In genomic region chr5:147077305-147078034, GRCm38 (mm10) we compare ENCODE assay signal across 8 mouse cellular contexts. TPM values are rescaled to one million over a fixed set of nuclear protein-coding genes. Genes with fewer than 3 reads are reported as not detected.
DNase-seq lines count a peak whose midpoint lies in the region; ATAC-seq and TF ChIP-seq lines count a peak whose summit lies in the region.

No protein-coding gene starts in this region.

- ATAC-seq in forebrain, postnatal 0 days = peak; percentile 54
- ATAC-seq in neural tube, embryonic 15.5 days (ENCODE audit: low FRiP score) = peak; percentile 81

- peaks cover 74% of the 10 kb centered on the region for H3K79me2 ChIP-seq in MEL (ENCODE audit: control insufficient read depth, insufficient read depth, low read length, poor library complexity)

- TF ChIP-seq POLR2A in MEL (IDR thresholded peaks at IDR 0.05; ENCODE audit: control insufficient read depth in 1 of 2, insufficient read depth in 1 of 2, low read depth in 1 of 2, low read length in 2 of 2, poor library complexity in 1 of 2) = peak; percentile 43 to 93; a peak in 2 of 4 replicates
- peak; percentile 48; the same call in 1 of the 2 replicates for TF ChIP-seq POLR2A in cerebellum, adult 2 months (IDR thresholded peaks at IDR 0.05; ENCODE audit: borderline replicate concordance, insufficient read depth, low read length)
- TF ChIP-seq POLR2A in lung, adult 2 months (IDR thresholded peaks at IDR 0.05; ENCODE audit: borderline replicate concordance, extremely low read depth, low read depth, low read length) = peak; percentile 60; the same call in 1 of the 2 replicates

- under 1% methylated on average over 57 of the region's 57 CpGs for WGBS in cerebellum, adult 2 months
- 0% methylated on average over 50 of the region's 57 CpGs for WGBS in forebrain, postnatal 0 days
- under 1% methylated on average over 57 of the region's 57 CpGs for WGBS in lung, adult 2 months
- under 1% methylated on average over 53 of the region's 57 CpGs for WGBS in neural tube, embryonic 15.5 days

- peak; percentile 94 for DNase-seq in MEL (ENCODE audit: low read depth, low spot score)
- DNase-seq in cerebellum, adult 2 months = peak; percentile 94
- peak; percentile 88 for DNase-seq in forebrain, postnatal 0 days
- peak; percentile 93 for DNase-seq in heart, postnatal 4 days
- DNase-seq in layer of hippocampus, adult 2 months (ENCODE audit: low spot score in 2 of 2) = peak; percentile 85 to 90
- DNase-seq in lung, adult 2 months = peak; percentile 91
- DNase-seq in testis, postnatal 10 days (ENCODE audit: low spot score) = peak; percentile 98

- peaks cover 8 to 22% of the 10 kb centered on the region in 2 experiments; a peak in 3 of 4 replicates for H3K4me1 ChIP-seq in MEL (ENCODE audit: control insufficient read depth in 1 of 2, insufficient read depth in 2 of 2, low read length in 2 of 2)
- peaks cover 12% of the 10 kb centered on the region; the same call in 1 of the 2 replicates for H3K4me1 ChIP-seq in cerebellum, adult 2 months (ENCODE audit: control insufficient read depth, insufficient read depth, low read length)
- H3K4me1 ChIP-seq in forebrain, postnatal 0 days (ENCODE audit: insufficient read depth) = peaks cover 7% of the 10 kb centered on the region; the same call in 1 of the 2 replicates
- peaks cover 22% of the 10 kb centered on the region for H3K4me1 ChIP-seq in lung, adult 2 months (ENCODE audit: control insufficient read depth, insufficient read depth, low read length)
- H3K4me1 ChIP-seq in neural tube, embryonic 15.5 days = peaks cover 27% of the 10 kb centered on the region

- TF ChIP-seq RAD21 in MEL (IDR thresholded peaks at IDR 0.05; ENCODE audit: low read depth, low read length) = no peak

- H3K4me2 ChIP-seq in forebrain, postnatal 0 days (ENCODE audit: low read depth) = peak overlapping the region; percentile 80
- H3K4me2 ChIP-seq in neural tube, embryonic 15.5 days = peak overlapping the region; percentile 97

- peak overlapping the region; percentile 93 for H3K9ac ChIP-seq in MEL (ENCODE audit: control insufficient read depth, low read depth, low read length, poor library complexity, severe bottlenecking)
- H3K9ac ChIP-seq in forebrain, postnatal 0 days = peak overlapping the region; percentile 65
- peak overlapping the region; percentile 79 for H3K9ac ChIP-seq in neural tube, embryonic 15.5 days (replicated peaks)

- peak overlapping the region; percentile 94 to 98 for H3K4me3 ChIP-seq in MEL (ENCODE audit: control insufficient read depth in 1 of 2, insufficient read depth in 1 of 2, low read depth in 2 of 2, low read length in 2 of 2)
- H3K4me3 ChIP-seq in cerebellum, adult 2 months (replicated peaks; ENCODE audit: insufficient read depth, low read depth, low read length) = peak overlapping the region; percentile 61
- H3K4me3 ChIP-seq in forebrain, postnatal 0 days (ENCODE audit: low read depth, low read length) = peak overlapping the region; percentile 76
- peak overlapping the region; percentile 82 for H3K4me3 ChIP-seq in layer of hippocampus, adult 2 months
- peak overlapping the region; percentile 81 for H3K4me3 ChIP-seq in lung, adult 2 months (replicated peaks; ENCODE audit: extremely low read depth, low read depth, low read length)
- peak overlapping the region; percentile 58 for H3K4me3 ChIP-seq in neural tube, embryonic 15.5 days (replicated peaks)

- no peak for TF ChIP-seq EP300 in MEL (IDR thresholded peaks at IDR 0.05; ENCODE audit: low read depth in 1 of 2, low read length in 2 of 2)

- H3K27me3 ChIP-seq in MEL (ENCODE audit: control insufficient read depth in 1 of 2, insufficient read depth in 2 of 2, low read length in 2 of 2) = no peaks in the 10 kb centered on the region
- no peaks in the 10 kb centered on the region for H3K27me3 ChIP-seq in cerebellum, adult 2 months (ENCODE audit: control insufficient read depth, insufficient read depth, low read length)
- no peaks in the 10 kb centered on the region for H3K27me3 ChIP-seq in forebrain, postnatal 0 days (ENCODE audit: insufficient read depth, low read length)
- no peaks in the 10 kb centered on the region; the same call in 1 of the 2 replicates for H3K27me3 ChIP-seq in neural tube, embryonic 15.5 days (replicated peaks)

- TF ChIP-seq CTCF in MEL (IDR thresholded peaks at IDR 0.05 in 2 of 3, conservative IDR thresholded peaks at IDR 0.05 in 1 of 3; ENCODE audit: control insufficient read depth in 1 of 3, insufficient read depth in 1 of 3, low read depth in 2 of 3, low read length in 3 of 3, poor library complexity in 1 of 3, severe bottlenecking in 1 of 3) = no peak
- TF ChIP-seq CTCF in cerebellum, adult 2 months (IDR thresholded peaks at IDR 0.05; ENCODE audit: borderline replicate concordance, insufficient read depth, low read depth, low read length) = no peak
- TF ChIP-seq CTCF in forebrain, postnatal 0 days (IDR thresholded peaks at IDR 0.05; ENCODE audit: low read depth) = no peak
- no peak for TF ChIP-seq CTCF in layer of hippocampus, adult 2 months (conservative IDR thresholded peaks at IDR 0.05)
- no peak for TF ChIP-seq CTCF in lung, adult 2 months (IDR thresholded peaks at IDR 0.05; ENCODE audit: insufficient read depth, low read length)

- H3K36me3 ChIP-seq in MEL (ENCODE audit: control insufficient read depth in 1 of 2, insufficient read depth in 2 of 2, low read length in 2 of 2) = peaks cover 16 to 34% of the 10 kb centered on the region in 2 experiments
- H3K36me3 ChIP-seq in forebrain, postnatal 0 days (ENCODE audit: insufficient read depth) = no peaks in the 10 kb centered on the region
- no peaks in the 10 kb centered on the region for H3K36me3 ChIP-seq in neural tube, embryonic 15.5 days

- peak overlapping the region; percentile 68 for H3K27ac ChIP-seq in MEL (ENCODE audit: control insufficient read depth, low read depth, low read length)
- H3K27ac ChIP-seq in cerebellum, adult 2 months (ENCODE audit: insufficient read depth, low read length) = peak overlapping the region; percentile 38
- H3K27ac ChIP-seq in forebrain, postnatal 0 days (ENCODE audit: low read depth, low read length) = peak overlapping the region; percentile 70
- peak overlapping the region; percentile 80 for H3K27ac ChIP-seq in layer of hippocampus, adult 2 months
- peak overlapping the region; percentile 86 for H3K27ac ChIP-seq in neural tube, embryonic 15.5 days (replicated peaks)

- no peaks in the 10 kb centered on the region for H3K9me3 ChIP-seq in MEL (replicated peaks; ENCODE audit: insufficient read depth, low read length)
- H3K9me3 ChIP-seq in forebrain, postnatal 0 days (ENCODE audit: low read length) = no peaks in the 10 kb centered on the region
- H3K9me3 ChIP-seq in neural tube, embryonic 15.5 days (replicated peaks) = no peaks in the 10 kb centered on the region

TF ChIP-seq in MEL, 35 proteins besides CTCF, POLR2A, EP300 and RAD21 (continues in another document):
- TF ChIP-seq MYC (IDR thresholded peaks at IDR 0.05; ENCODE audit: low read depth, low read length) (peak; percentile 58; the same call in 1 of the 2 replicates), BHLHE40 (IDR thresholded peaks at IDR 0.05; ENCODE audit: borderline replicate concordance, low read depth, low read length) (no peak), TCF12 (IDR thresholded peaks at IDR 0.05; ENCODE audit: low read depth, low read length) (peak; percentile 38; the same call in 1 of the 2 replicates), MAZ (IDR thresholded peaks at IDR 0.05; ENCODE audit: low read depth, low read length) (0 out of 2 replicates have a peak, but pooled peaks have one; percentile 20), HCFC1 (IDR thresholded peaks at IDR 0.05; ENCODE audit: low read depth, low read length) (peak; percentile 80), E2F4 (IDR thresholded peaks at IDR 0.05; ENCODE audit: borderline replicate concordance, low read depth, low read length) (no peak), POLR2AphosphoS2 (IDR thresholded peaks at IDR 0.05; ENCODE audit: low read length) (peak; percentile 82), ZC3H11A (IDR thresholded peaks at IDR 0.05; ENCODE audit: low read depth, low read length) (no peak), SIN3A (IDR thresholded peaks at IDR 0.05; ENCODE audit: low read length) (peak; percentile 79), ETS1 (IDR thresholded peaks at IDR 0.05; ENCODE audit: low read depth, low read length) (peak; percentile 18; the same call in 1 of the 2 replicates), MEF2A (IDR thresholded peaks at IDR 0.05; ENCODE audit: extremely low read depth, insufficient replicate concordance, low read depth, low read length, poor library complexity, severe bottlenecking) (no peak), GATA1 (IDR thresholded peaks at IDR 0.05; ENCODE audit: low read depth, low read length) (no peak), TAL1 (IDR thresholded peaks at IDR 0.05; ENCODE audit: low read length) (no peak), CHD2 (IDR thresholded peaks at IDR 0.05; ENCODE audit: low read length) (no peak), CHD1 (IDR thresholded peaks at IDR 0.05; ENCODE audit: low read depth, low read length) (no peak), MYB (IDR thresholded peaks at IDR 0.05; ENCODE audit: low read depth, low read length) (no peak), ZKSCAN1 (IDR thresholded peaks at IDR 0.05; ENCODE audit: low read depth, low read length) (no peak)

RNA-seq across cellular contexts. Expression of gene Polr1d, which starts 0.6 kb away (rescaled TPM):
- total RNA-seq in MEL (2012; rRNA removed) = 460 and 506 TPM in 2 replicates
- 100 to 1,000 TPM; 185 to 388 TPM for polyA plus RNA-seq in MEL (2012; ENCODE audit: insufficient read depth in 1 of 2, insufficient read length in 2 of 2, low read depth in 1 of 2, low replicate concordance in 2 of 2, missing spikeins in 1 of 2)
- polyA plus RNA-seq in cerebellum, adult 2 months (2012; rRNA removed) = 85.0 and 89.2 TPM in 2 replicates
- total RNA-seq in forebrain, postnatal 0 days (2014; rRNA removed) = 92.1 and 126 TPM in 2 replicates
- 114 and 141 TPM in 2 replicates for polyA plus RNA-seq in forebrain, postnatal 0 days (2015; fragmentation: Nextera tagmentation; extraction: Ambion mirVana)
- total RNA-seq in heart, postnatal 4 days (2021) = 10 to 100 TPM; 78.1 to 81.6 TPM
- 10 to 100 TPM; 63.1 to 69.7 TPM for total RNA-seq in layer of hippocampus, adult 2 months (2021)
- polyA plus RNA-seq in lung, adult 2 months (2012; rRNA removed) = 31.6 and 36.8 TPM in 2 replicates
- 106 and 112 TPM in 2 replicates for polyA plus RNA-seq in neural tube, embryonic 15.5 days (2015; fragmentation: Nextera tagmentation; extraction: Ambion mirVana)

RNA-seq across cellular contexts. Expression of gene Lnx2, which starts 1.1 kb away (rescaled TPM):
- 19.4 and 22.0 TPM in 2 replicates for total RNA-seq in MEL (2012; rRNA removed)
- polyA plus RNA-seq in MEL (2012; ENCODE audit: insufficient read depth in 1 of 2, insufficient read length in 2 of 2, low read depth in 1 of 2, low replicate concordance in 2 of 2, missing spikeins in 1 of 2) = 10 to 100 TPM in 1 of 2 experiments, not detected in 1; 26.1 TPM
- polyA plus RNA-seq in cerebellum, adult 2 months (2012; rRNA removed) = 15.9 and 16.8 TPM in 2 replicates
- total RNA-seq in forebrain, postnatal 0 days (2014; rRNA removed) = 10.0 and 14.4 TPM in 2 replicates
- polyA plus RNA-seq in forebrain, postnatal 0 days (2015; fragmentation: Nextera tagmentation; extraction: Ambion mirVana) = 5.6 and 6.5 TPM in 2 replicates
- 10 to 100 TPM; 16.5 to 16.6 TPM for total RNA-seq in heart, postnatal 4 days (2021)
- total RNA-seq in layer of hippocampus, adult 2 months (2021) = 1 to 10 TPM; 5.5 to 6.6 TPM
- polyA plus RNA-seq in lung, adult 2 months (2012; rRNA removed) = 57.3 and 80.7 TPM in 2 replicates
- polyA plus RNA-seq in neural tube, embryonic 15.5 days (2015; fragmentation: Nextera tagmentation; extraction: Ambion mirVana) = 4.2 and 6.5 TPM in 2 replicates

Comparison
In these comparisons a context has a peak if more than half of its experiments do, and no peak if none do; other contexts are left out.
1. Peak in every context shown above with its lines: DNase-seq, ATAC-seq, H3K4me3 ChIP-seq and H3K27ac ChIP-seq.